Mouse (Mus musculus) retina, embryonic 14.5 days (tissue): Measurements from ENCODE around the gene Lbhd1.
A peak's percentile ranks its signal among the peaks of the same experiment; 100 is the strongest.

Source experiments
- DNase-seq: peaks from one replicate; pipeline ENCODE4 v3.0.0-alpha.2; 2015; ENCODE audit warnings: low spot score

Gene Lbhd1

DNA sequence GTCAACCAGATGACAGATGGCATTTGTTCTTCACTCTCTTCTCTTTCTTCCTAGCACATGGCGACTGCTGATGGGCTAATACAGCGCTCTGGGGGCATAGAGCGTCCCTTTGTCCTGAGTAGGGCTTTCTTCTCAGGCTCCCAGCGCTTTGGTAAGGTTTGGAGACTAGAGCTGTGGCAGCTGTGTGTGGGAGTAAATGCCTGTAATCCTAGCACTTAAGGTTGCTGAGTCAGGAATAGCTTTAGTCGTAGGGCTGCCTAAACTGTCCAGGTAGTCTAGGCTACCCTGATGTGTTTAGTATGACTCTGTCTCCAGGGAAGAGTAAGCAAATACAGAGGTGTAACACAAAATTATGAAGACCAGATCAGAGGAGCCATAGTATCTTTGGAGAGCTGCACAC, 28.3 kb downstream of the Lbhd1 start:
- no peak for DNase-seq

DNA sequence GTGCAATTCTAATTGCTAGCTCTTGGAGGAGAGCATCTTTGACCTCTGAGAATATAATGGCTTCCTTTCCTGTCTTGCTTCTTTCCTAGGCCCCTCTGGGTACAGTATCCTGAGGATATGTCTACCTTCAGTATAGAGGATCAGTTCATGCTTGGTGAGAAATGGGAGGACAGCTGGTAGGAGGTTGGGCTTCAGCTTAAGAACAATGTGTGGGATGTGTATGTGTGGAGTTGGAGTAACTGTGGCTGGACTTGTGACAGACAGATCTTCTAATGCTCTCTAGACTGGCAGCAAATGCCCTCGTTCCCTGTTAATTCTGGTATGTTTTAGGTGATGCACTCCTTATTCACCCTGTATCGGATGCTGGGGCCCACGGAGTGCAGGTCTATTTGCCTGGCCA, 30.7 kb downstream of the Lbhd1 start:
- no peak for DNase-seq

DNA sequence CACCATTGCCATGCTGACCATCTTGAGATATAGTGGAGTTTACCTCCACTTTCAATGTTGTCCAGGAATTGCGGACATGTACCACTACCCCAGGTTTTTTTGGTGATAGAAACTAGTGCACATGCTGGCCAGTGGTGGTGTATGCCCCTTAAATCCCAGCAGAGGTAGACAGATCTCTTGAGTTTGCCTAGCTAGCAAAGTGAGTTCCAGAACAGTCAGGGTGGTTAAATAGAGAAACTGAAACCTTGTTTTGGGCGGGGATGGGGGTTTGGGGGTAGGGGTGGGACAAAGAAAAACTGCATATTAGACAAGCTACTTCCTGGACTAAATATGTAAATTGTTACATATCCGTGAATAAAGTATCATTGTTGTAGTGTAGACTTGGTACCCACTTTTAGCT, 35.5 kb downstream of the Lbhd1 start:
- no peak for DNase-seq

DNA sequence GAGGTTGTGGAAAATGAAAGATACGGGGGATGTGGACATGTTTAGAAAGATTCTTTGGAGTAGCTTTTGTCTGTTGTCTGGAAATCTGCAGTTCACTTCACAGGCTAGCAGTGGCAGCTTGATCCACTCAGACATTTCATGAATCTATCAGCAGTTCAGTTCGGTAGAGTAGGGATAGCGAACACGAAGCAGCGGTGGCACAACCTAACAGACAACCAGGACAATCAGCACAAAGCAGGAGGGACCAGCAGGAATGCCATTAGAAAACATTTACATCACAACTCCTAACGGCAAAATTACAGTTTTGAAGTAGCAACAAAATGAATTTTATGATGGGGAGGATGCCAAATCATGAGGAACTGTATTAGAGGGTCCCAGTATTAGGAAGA, 36.1 kb downstream of the Lbhd1 start:
- no peak for DNase-seq

GRCm38 (mm10) chr19:8920073-8920736, 36.7 kb downstream of the Lbhd1 start, which contains the start of gene B3gat3:
B3gat3 (plus strand) TSS chr19:8920374.
- peak; percentile 96 for DNase-seq

DNA sequence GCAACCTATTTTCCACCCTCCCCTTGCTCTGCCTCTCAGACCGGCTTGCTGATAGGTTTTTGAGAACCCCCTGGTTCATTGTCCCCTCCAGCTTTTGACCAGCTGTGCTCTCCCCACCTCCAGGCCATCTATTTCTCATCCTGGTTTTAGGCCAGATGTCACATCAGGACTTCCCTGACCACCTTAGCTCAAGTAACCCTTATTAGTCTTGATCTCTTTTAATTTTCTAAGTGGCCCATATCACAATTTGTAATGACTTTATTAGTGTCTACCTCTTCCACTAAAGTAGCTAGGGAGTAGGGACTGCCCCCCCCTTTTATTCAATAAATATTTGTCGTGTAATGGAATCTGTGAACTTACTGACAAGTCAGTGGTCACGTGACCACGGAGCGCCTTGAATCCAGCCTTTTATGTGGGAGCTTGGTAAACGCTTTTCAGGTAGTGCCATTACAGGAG, 37.3 kb downstream of the Lbhd1 start:
- DNase-seq, result peak; percentile 60

GRCm38 (mm10) chr19:8921741-8922140, 38.2 kb downstream of the Lbhd1 start:
- DNase-seq, result no peak

- no peak for DNase-seq
These were observed 43.2 kb downstream of the Lbhd1 start for GRCm38 (mm10) chr19:8926766-8927165.

DNA sequence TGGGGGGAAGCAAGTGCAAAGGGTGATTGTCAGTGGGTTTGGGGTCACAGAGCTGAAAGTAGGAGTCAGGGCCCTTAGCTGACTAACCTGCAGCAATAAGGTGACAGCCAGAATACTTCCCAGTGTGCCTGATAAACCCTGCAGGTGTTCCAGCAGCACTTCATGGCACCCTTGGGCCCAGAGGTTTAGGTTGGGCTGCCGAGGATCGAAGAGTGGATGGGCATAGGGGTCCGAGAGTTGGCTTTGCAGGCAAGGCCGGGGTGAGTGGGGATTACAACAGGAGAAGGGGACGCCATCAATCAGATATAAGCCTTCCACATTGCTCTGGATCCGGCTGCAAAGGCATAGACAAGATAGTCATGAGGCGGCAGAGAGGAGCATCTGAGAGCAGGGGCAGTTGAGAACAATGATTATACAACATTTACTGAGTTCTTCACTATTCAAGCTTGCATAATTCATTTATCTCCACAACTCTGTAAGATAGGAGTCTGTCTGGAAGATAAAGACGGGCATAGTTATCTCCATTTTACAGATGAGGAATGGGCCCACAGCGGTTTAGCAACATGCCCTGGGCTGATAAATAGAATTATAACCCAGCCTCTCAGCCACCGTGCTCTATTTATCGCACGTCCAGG, 44.5 kb downstream of the Lbhd1 start:
- no peak for DNase-seq

DNA sequence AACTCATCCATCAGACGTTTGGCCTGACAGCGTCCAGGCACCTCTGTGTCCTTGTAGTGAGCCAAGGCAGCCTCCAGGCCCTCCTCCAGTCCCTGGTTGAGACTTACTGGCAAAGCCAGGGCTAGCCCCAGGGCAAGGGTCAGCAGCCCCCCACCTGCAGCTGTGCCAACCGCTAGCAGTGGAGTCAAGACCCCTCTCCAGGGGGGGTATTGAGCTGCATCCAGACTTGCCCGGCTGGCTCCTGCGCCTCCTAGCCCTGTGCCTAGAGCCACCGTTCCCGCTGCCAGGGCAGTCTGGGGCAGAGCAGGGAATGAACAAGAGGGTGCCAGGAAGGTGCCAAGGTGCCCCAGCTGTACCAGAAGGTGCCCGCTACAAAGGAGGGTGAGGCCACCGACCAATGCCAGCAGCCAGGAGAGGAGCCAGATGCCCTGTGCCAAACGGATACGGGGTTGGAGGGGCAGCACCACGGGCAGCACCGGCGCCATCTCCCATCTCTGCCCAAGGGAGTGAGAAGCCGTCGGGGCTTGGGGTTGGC, 45.2 kb downstream of the Lbhd1 start:
- DNase-seq, result no peak

DNA sequence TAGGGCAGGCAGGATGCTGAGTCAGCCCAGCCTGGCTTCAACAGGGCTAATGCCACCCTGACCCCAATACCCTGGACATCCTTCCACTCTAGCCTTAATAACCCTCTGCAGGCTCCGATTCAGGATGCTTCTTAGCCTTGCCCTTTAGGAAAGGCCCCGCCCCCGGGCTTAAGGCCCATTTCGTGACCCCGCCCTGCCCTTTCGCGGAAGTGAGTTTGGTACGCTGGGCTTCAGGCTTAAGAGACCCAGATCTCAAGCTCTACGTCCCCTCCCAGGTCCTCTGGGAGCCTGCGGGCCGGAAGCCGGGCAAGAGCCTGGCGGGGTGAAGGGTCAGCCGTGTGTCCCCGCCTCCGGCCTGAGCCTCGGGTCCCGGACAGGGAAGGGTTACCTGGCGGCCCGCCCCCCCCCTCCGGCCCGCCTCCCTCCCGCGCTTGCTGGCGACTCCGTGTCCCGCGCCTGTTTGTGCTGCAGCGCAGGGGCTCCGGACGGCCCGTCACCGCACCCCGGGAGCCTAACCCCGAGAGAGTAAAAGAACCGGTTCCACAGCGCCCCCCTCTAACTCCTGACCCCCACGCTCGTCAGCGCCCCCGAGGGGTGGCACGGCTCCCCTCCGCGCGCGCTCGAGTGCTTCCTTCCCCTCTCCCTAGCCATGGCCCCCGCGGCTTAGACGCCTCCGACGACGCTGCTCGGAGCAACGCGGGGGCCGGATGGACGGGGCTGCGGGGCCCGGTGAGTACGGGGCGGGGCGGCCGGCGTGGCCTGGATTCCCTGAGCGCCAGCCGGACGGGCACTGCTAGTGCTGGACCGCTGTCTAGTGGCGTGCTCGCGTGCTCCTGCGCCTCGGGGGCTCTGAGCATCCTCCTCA, 45.9 kb downstream of the Lbhd1 start, which contains the start of the genes Rom1 and Eml3:
Gene Rom1, minus strand, starts transcription at position 133 of the 865 bp plus-strand sequence.
Gene Eml3, plus strand, starts transcription at position 329 of the 865 bp plus-strand sequence.
- peak; percentile 77 for DNase-seq

- DNase-seq, result no peak
These were observed 46.6 kb downstream of the Lbhd1 start for GRCm38 (mm10) chr19:8930117-8930516.

DNA sequence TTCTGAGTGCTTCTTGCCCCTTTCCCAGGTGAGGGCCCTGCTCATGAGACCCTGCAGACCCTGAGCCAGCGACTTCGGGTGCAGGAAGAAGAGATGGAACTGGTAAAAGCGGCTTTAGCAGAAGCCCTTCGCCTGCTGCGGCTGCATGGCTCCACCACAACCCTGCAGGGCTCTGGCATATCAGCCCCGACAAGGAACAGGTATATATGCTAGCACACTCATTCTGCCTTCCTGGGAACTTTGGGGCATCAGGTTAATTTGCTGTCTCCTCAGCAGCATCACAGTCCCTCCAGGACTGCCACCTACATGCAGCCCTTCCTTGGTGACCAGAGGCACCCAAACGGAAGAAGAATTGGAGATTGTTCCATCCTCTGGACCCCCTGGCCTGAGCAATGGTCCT, 47.2 kb downstream of the Lbhd1 start:
- DNase-seq, result no peak

- DNase-seq, result no peak
These were observed 53.2 kb downstream of the Lbhd1 start for GRCm38 (mm10) chr19:8936736-8937135.

DNA sequence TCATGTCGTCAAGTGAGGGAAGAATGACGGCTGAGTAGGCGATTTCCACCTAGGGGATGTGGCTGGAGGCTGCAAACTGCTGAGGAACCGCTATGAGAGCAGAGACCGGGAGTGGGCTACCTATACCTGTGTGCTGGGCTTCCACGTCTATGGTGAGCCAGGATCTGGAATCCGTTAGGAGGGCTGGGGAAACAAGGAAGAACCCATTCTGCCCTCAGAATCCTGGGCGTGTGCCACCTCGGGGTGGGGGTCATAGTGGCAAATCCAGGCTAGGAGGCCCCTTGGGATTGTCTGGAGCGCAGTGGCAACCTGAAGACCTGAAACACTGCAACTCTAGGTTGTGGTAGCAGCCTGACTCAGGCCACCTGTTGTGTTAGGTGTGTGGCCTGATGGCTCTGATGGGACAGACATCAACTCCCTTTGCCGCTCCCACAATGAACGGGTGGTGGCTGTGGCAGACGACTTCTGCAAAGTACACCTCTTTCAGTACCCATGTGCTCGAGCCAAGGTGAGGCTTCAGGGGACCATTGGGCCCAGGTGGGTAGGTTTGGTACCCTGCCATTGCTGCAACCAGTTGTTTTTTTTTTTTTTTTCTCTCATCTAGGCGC, 57.1 kb downstream of the Lbhd1 start:
- DNase-seq, result no peak

GRCm38 (mm10) chr19:8941136-8941514, 57.6 kb downstream of the Lbhd1 start:
- no peak for DNase-seq

GRCm38 (mm10) chr19:8941515-8942217, 58.1 kb downstream of the Lbhd1 start, which contains the start of gene Mta2:
Mta2 (plus strand) TSS chr19:8941875.
- DNase-seq, result peak; percentile 98
